Mouse (Mus musculus): ENCODE results near the gene Arhgef18. TPM values are rescaled to one million over a fixed set of nuclear protein-coding genes. Genes with fewer than 3 reads are reported as not detected.

Gene Arhgef18
- total and polyA plus RNA-seq, 3 experiments, result 28.1 to 48.4 (median 36.1) TPM

- DNase-seq, result peak; percentile 98
These were observed 107.7 kb downstream of the Arhgef18 start, which contains the start of gene Mcoln1 for GRCm38 (mm10) chr8:3500235-3501090. Mcoln1 (plus strand) TSS chr8:3500457.

GRCm38 (mm10) chr8:3502217-3502616 lies 109.4 kb downstream of the Arhgef18 start:
- no peak for DNase-seq

Other genes with a start within 250 kb of the Arhgef18 start
- 100 to 1,000 TPM; 101 to 153 TPM for gene Insr, start 113.4 kb upstream of the Arhgef18 start, total RNA-seq (2021)
- gene Insr, start 113.4 kb upstream of the Arhgef18 start, polyA plus RNA-seq (2012; rRNA removed), result 31.6 and 44.1 TPM in 2 replicates
- under 1 TPM; 0.66 TPM for gene A430078G23Rik, start 39.6 kb upstream of the Arhgef18 start, total RNA-seq (2021)
- gene A430078G23Rik, start 39.6 kb upstream of the Arhgef18 start, polyA plus RNA-seq (2012; rRNA removed), result 0.11 TPM in 1 of 2 replicates, not detected in the other
- gene Pex11g, start 74.7 kb downstream of the Arhgef18 start, total RNA-seq (2021), result 10 to 100 TPM; 10.4 TPM
- 11.8 and 16.9 TPM in 2 replicates for gene Pex11g, start 74.7 kb downstream of the Arhgef18 start, polyA plus RNA-seq (2012; rRNA removed)
- gene Tex45, start 77.9 kb downstream of the Arhgef18 start, total RNA-seq (2021), result under 1 TPM in 1 of 2 experiments, not detected in 1; 0.17 TPM
- gene Tex45, start 77.9 kb downstream of the Arhgef18 start, polyA plus RNA-seq (2012; rRNA removed), result 0.16 and 0.17 TPM in 2 replicates
- 10 to 100 TPM; 22.5 to 23.2 TPM for gene Zfp358, start 100.1 kb downstream of the Arhgef18 start, total RNA-seq (2021)
- gene Zfp358, start 100.1 kb downstream of the Arhgef18 start, polyA plus RNA-seq (2012; rRNA removed), result 80.1 and 81.3 TPM in 2 replicates
- gene Mcoln1, start 107.5 kb downstream of the Arhgef18 start, total RNA-seq (2021), result 10 to 100 TPM; 42.5 to 45.0 TPM
- gene Mcoln1, start 107.5 kb downstream of the Arhgef18 start, polyA plus RNA-seq (2012; rRNA removed), result 1,409 and 1,463 TPM in 2 replicates
- gene Pnpla6, start 122.4 kb downstream of the Arhgef18 start, total RNA-seq (2021), result 10 to 100 TPM; 35.2 to 38.8 TPM
- 48.3 and 54.6 TPM in 2 replicates for gene Pnpla6, start 122.4 kb downstream of the Arhgef18 start, polyA plus RNA-seq (2012; rRNA removed)
- not detected for gene C330021F23Rik, start 175.0 kb downstream of the Arhgef18 start, total RNA-seq (2021)
- 0.11 TPM in 1 of 2 replicates, not detected in the other for gene C330021F23Rik, start 175.0 kb downstream of the Arhgef18 start, polyA plus RNA-seq (2012; rRNA removed)
- gene Camsap3, start 194.3 kb downstream of the Arhgef18 start, total RNA-seq (2021), result 10 to 100 TPM in 1 of 2 experiments, 1 to 10 TPM in 1; 5.2 to 13.3 TPM
- 6.4 and 7.4 TPM in 2 replicates for gene Camsap3, start 194.3 kb downstream of the Arhgef18 start, polyA plus RNA-seq (2012; rRNA removed)
- gene Xab2, start 228.3 kb downstream of the Arhgef18 start, total RNA-seq (2021), result 10 to 100 TPM; 34.8 to 36.8 TPM
- 40.7 and 40.9 TPM in 2 replicates for gene Xab2, start 228.3 kb downstream of the Arhgef18 start, polyA plus RNA-seq (2012; rRNA removed)
- gene Pet100, start 228.5 kb downstream of the Arhgef18 start, total RNA-seq (2021), result 100 to 1,000 TPM; 153 to 159 TPM
- gene Pet100, start 228.5 kb downstream of the Arhgef18 start, polyA plus RNA-seq (2012; rRNA removed), result 1.7 and 2.2 TPM in 2 replicates
- not detected for gene Pcp2, start 232.5 kb downstream of the Arhgef18 start, total RNA-seq (2021)
- not detected in 2 replicates for gene Pcp2, start 232.5 kb downstream of the Arhgef18 start, polyA plus RNA-seq (2012; rRNA removed)
- 100 to 1,000 TPM in 1 of 2 experiments, 10 to 100 TPM in 1; 72.1 to 131 TPM for gene Stxbp2, start 237.9 kb downstream of the Arhgef18 start, total RNA-seq (2021)
- gene Stxbp2, start 237.9 kb downstream of the Arhgef18 start, polyA plus RNA-seq (2012; rRNA removed), result 106 and 141 TPM in 2 replicates

Data from adrenal gland, adult 2 months (tissue).